Mouse (Mus musculus) left cerebral cortex, adult 8-10 months (tissue): ENCODE measurements around the gene Shmt2. TPM values are rescaled to one million over a fixed set of nuclear protein-coding genes. Genes with fewer than 3 reads are reported as not detected.

Experiments
- DNase-seq, 2 experiments: peaks; one replicate each; pipeline ENCODE4 v3.0.0; 2022; ENCODE audit warnings: low spot score in 2 of 2
- total RNA-seq, 4 experiments: library from RNA; stranded (reverse); gene quantifications; 2 replicates each; pipeline ENCODE4 v1.2.4; 2022

The Shmt2 gene
- total RNA-seq, 4 experiments from 2014 or later, result 24.4 to 33.6 (median 25.7) TPM

DNA sequence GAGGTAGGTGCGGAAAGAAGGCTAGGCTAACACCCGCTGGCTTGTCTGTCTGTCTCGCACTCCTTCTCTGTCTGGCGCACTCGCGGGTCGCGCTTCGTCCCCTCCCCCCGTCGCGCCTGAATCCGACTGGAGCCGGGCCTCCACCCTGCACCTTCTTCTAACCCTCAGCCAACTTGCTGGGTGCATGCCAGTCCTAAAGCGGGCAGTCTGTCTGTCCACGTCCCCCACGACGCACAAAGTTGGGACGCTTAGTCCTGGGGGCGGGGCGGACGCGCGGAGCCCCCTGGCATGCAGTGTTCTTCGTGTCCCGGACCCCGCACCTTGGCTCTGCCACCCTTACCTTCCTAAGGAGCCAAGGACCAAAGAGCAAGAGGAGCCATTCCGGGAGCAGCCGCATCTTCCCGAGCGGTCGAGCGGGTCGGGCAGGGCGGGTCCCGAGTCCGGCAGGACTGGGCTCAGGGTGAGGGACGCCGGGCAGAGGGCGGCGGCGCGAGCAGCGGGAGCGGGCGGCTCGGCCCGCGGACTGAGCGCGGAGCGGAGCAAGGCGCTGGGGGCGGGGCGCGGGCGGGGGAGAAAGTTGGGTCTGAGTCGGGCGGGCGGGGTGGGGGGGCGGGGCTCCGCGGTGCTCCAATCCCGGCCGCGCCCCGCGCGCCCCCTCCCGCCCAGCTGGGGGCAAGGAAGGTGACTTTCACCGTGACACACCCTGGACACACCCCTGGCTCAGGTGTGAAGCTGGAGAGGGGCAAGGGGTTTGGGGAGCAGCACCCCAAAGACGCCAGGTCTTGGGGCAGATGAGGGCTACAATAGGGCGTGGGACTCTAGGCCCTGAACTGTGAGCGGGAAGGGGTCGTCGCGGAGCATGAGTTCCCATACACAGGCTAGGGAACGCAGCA is 12.0 kb upstream of the Shmt2 start, which contains the start of gene Nxph4:
TSS of gene Nxph4 (minus strand) at position 524 of the 893 bp plus-strand sequence.
- DNase-seq, result no peak

DNA sequence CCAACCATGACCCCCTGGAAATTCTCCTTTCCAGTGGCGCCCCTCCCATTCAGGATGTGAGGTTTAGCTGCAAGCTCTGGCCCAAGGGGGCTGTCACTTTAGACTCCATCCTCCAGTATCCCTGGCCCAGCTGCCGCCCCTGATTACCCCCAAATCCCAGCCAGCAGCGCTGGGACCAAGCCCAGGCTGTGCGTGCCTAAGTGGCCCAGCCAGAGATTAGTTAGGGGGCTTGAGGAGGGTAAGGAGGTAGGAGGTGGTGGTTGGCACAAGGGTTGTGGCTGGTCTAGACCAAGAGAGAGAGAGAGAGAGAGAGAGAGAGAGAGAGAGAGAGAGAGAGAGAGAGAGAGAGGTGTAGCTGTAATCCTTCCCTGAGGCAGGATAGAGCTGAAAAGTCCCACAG is 9.3 kb upstream of the Shmt2 start:
- DNase-seq, result no peak

DNA sequence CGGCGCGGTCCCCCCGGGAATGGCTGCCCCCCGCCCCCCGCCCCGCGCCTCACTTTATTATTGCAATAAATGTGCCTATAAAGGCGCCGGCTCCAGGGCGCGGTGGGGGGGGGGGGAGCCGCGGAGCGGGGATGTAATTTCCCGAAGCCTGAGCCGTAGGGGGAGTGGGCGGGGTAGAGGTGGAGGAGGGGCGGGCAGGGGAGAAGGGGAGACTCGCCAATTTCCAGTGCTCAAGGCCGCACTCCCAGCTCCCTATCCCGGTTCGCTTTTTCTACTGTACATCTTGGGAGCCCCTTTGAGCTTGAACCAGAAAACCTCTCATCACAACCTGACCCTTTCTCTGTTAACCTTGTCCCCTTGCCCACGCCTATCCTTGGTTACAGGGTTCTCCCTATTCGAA is 8.7 kb upstream of the Shmt2 start:
- no peak for DNase-seq

DNA sequence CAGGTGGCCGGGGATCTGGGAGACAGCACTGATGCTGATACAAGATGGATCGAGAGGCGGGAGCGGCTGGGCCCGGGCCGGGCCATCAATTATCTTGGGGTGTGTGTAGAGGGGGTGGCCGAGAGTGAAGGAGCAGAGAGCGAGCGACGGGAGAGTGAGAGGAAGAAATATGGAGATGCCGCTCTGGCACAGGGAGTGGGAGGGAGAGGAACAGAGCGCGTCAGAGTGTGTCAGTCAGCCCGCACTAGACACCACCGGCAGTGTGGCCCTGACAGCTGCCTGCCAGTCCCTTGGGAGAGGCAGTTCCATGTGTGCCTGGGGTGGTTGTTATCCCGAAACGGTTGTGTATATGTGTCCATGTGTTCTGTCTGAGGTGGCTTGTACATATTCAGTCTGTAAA is 5.2 kb upstream of the Shmt2 start:
- no peak for DNase-seq

DNA sequence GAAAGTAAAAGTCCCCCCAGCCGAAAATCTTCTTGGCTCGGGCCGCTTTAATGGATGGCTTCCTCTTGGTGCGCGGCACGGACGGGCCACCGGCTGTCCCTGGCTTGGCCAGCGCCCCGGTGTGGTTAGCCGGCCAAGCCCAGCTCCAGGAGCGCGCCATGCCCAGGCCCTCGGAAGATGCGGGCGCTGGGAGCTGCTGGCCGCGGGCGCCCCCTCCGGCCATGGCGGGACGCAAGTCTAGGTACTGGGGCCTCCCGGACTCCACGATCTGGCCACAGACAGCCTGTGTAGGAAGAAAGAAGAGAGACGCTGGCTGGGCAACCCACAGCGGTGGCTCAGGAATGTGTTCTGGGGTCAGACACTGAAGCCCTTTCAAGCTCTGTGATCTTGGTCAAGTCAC is 4.4 kb upstream of the Shmt2 start:
- DNase-seq, result no peak

DNA sequence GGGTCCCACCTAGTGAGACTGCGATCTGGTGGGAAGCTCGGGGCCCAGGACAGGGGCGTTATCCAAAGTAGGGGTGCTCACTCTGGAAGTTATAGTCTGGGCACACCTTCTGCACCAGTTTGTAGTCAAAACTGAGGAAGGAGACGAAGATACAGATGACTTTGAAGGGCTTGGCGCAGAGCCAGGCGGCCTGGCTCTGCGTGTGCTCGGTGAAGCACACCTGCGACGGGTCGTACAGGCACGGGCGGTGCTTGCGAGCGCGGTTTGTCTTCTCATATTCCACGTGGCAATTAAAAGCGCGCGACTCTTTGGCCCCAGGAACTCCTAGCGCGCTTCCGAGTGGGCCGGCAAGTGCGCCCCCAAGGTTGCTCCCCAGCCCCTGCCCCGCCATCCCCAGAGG is 3.8 kb upstream of the Shmt2 start:
- DNase-seq, result no peak

DNA sequence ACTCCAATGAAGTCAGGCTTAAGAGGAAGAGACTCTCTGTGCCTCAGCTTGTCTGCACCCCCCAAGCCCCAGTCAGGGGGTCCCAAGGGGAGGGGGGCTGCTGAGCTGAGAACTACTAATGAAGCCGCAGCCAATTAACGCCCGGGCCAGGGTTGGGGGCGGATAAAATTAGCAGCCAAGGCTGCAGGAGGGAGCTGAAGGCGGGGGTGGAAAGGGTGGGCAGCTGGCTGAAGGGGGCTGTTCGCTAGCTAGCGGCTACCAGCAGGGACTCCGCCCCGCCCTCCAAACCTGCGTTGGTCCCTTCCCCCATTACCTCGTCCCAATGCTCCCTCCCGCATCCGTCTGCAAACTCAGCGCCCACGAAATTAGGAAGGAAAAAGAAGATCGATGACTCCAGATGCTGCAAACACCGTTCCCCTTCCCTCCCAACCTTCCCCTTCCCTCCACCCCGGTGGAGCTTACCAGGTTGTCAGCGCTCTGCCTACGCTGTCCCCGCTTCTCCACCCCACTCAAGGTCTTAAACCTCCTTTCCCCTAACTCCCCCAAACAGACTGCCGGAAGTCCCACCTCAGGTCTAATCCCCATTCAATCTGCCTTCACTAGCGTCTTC is 2.5 kb upstream of the Shmt2 start:
- no peak for DNase-seq

DNA sequence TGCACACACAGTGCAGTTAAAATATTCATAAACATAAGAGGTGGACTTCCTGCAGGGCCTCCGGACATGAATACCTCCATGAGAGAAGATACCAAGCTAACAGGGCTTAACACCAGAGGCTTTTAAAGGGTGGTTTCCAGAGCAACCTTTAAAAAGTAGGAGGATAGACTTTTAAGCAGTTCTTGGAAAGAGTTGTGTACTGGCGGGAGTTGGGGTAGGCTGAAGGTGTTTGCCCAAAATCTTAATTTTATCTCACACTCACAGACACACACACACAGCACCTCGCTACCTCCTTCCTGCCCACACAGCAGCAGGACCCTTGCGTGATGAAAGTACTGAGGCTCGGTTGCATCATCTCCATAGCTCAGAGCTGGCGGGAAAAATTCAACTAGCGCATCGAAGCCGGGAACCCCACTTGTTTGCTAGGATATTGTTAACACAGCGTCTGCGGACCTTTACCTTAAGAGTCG is 598 bp downstream of the Shmt2 start:
- no peak for DNase-seq

DNA sequence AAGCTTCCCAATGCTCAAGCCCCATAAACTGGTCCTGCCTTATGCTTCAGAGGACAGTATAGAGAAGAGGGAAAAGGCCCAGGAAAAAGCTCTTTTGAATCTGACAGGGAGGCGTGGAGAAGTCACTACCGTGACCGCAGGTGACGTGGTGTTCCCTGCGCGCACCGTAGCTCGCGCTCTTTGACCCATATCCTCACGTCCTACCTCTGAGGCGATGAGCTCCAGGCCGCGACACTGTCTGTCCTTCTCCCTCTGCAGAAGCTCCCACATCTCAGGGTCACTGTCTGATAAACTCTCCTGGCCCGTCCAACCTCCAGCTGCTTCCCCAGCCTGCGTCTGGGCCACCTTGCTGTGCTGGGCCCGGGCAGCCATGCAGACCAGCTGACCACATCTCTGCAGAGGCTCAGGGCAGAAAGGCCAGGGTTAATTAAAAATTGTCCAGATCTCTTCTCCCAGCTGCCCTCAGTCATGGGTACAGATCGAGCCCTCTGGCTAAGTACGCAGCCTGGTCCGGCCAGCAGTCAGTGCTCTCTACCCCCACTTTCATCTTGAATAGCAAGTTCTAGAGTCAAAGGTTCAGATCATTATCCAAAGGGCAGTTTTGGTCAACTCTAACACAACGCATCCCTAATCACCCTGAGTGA is 1.4 kb downstream of the Shmt2 start:
- DNase-seq, result no peak

DNA sequence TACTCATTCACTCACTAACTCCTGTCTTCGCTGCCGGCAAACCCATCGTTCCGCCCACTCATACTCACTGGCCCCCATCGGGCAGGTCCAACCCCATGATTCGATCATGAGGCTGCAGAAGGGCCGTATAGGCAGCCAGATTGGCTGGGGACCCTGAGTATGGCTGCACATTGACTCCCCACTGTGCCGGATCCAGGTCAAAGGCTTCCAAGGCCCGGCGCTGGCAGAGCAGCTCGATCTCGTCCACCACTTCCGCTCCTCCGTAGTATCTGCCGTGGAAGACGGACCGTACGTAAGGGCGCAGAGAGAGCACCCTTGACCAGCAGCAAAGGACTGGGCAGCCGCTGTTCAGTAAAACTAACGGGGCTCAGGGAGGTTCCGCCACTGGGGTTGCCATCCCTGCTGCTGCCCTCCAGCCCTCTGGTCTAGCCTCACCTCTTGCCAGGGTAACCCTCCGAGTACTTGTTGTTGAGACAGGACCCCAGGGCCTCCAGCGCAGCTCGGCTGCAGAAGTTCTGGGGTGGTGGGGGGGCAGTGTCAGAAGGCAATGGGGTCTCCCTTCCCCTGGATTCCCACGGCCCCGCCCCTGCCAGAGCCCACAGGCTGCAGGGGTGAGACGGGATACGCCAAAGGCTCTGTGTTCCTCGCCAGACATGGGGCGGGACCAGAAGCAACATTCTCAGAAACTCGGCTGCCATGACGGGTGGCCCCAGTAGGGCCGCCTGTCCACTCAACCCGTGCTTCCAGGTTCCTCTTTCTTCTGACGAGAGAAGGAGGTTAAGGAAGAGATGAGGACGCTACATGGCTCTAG is 2.1 kb downstream of the Shmt2 start:
- no peak for DNase-seq

DNA sequence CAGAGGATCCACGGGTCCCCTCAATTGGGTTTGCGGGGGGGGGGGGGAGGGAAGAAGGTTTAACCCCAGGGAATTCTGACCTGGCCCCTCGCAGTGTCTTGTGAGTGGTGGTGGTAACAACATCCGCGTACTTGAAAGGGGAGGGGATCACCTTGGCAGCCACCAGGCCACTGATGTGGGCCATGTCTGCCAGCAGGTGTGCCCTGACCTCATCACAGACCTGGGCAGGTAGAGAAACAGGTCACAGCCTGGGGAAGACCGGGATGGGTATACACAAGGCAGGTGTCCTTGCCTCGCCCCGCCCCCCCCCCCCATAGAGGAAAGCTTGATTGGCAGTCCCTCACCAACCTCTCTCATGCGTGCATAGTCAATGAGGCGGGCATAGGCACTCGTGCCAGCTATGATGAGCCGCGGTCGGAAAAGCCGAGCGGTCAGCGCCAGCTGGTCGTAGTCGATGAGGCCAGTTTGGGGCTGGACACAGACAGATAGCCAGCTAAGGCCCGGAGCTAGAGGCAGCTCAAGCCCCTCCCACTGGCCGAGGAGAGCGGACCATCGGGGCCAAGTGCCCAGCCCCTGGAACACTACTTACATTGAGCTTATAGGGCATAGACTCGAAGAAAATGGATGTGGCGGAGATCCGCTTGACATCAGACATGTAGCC is 3.1 kb downstream of the Shmt2 start:
- DNase-seq, result no peak

DNA sequence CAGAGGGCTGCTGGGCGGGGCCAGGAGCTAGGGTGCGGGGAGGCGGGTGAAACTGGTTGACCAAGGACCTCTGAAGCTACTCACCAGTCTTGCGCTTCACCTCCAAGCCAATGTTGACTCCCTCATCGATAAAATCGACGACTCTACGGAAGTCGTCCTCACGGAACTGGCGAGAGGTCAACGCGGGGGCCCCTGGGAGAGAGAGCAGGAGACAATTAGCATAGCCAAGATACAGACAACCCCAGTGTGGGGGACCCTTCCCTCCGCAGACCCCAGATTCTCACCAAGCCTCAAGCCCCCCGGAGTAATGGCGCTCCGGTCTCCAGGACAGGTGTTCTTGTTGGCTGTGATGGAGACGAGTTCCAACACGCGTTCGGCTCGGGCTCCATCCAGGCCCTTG is 4.3 kb downstream of the Shmt2 start:
- DNase-seq, result no peak

DNA sequence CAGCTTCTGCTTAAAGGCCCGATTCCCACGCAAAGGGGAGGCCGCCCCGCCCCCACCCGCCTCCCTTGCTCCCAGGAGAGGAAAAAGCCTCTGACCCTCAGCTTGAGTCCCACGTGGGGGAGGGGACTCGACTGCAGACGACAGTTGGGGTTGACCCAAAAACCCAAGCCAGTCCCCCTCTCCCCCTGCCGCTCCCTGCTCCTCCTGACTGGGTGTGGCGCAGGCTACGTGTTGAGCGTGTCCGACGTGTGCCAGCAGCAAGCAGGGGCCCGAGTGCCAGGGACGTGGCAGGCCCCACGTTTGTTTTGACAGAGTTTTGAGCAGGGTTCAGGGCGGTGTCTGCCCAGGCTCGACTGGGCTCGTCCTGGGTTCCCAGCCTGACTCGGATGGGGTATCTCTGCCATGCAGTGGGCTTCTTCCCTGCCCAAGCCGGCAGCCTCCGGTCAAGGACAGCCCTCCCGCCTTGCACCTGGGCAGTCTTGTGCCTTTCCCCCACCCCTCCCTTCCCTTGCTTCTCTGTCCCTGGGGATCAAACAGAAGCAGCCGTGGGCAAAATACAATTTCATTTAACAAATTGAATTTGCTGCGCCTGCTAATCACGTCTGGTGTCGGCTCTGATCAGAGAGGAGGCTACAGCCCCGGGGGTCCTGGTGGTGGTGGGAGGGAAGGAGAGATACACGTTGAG is 5.5 kb downstream of the Shmt2 start:
- DNase-seq, result no peak

DNA sequence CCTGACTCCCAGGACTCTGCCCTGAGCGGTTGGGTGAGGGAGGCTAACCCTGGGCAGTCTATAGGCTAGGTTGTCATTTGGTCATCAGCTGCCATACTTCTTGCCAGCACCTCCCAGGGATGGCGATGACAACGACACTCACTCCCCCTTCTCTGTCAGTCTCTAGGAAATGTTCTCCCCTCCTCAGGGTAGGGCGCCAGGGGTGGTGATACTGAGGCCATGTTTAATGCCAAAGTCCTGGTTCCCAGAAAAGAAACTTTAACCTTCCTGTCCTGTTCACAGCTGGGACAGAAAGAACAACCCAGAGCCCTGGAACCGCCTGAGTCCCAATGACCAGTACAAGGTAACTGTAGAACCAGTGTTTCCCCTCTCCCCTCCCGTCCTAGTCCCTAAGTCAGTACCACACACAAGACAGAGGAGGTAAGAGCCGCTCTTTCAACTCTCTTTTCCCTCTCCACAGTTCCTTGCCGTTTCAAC is 6.2 kb downstream of the Shmt2 start:
- no peak for DNase-seq

DNA sequence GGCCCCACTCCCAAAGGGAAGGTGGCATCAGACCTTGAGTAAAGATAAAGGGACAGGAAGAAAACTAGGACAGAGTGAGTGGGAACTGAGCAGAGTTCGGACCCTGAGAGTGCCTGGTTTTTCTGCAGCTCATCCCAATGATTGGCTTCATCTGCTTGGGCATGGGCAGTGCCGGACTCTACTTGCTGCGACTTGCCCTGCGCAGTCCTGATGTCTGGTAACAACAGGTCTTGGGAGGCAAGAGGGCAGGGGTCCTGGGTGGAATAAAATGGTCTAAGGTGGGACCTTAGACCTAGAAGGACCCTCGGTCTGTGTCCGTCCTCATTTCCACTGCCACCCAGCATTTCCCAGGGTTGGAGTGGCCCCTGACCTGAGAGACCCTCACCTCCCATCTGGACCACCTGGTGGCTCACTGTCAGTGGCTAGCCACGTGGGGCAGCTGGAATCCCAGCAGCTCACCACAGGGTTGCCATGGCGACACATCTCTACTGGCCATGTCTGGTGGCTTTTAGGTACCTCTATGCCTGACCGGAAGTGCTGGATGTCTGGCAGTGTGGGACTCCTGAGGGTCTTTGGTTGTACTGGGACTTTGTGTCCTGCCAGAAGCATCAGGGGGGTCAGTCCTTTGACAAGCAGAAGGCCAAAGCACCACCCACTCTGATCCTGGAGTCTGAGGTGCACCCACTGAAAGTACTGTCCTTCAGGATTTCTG is 6.8 kb downstream of the Shmt2 start:
- no peak for DNase-seq

DNA sequence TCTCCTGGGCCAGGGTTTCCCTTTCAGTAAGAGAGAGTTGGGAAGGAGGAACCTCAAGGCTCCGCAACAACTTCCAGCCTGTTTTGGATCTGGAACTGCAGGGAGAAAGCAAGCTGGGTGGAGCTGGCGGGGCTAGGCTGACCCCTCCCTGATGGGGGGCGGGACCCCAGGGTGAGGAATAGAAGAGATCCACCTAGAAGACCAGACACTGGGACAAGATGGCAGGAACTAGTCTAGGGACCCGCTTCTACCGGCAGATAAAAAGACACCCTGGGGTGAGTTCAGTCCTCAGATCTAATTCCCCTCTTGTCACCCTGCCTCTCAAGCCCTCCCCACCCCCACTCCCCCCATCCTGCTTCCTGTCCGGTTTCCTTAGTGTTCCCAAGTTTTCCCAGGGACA is 7.5 kb downstream of the Shmt2 start, which contains the start of gene Ndufa4l2:
TSS of gene Ndufa4l2 (plus strand) at position 204 of the 400 bp plus-strand sequence.
- no peak for DNase-seq

DNA sequence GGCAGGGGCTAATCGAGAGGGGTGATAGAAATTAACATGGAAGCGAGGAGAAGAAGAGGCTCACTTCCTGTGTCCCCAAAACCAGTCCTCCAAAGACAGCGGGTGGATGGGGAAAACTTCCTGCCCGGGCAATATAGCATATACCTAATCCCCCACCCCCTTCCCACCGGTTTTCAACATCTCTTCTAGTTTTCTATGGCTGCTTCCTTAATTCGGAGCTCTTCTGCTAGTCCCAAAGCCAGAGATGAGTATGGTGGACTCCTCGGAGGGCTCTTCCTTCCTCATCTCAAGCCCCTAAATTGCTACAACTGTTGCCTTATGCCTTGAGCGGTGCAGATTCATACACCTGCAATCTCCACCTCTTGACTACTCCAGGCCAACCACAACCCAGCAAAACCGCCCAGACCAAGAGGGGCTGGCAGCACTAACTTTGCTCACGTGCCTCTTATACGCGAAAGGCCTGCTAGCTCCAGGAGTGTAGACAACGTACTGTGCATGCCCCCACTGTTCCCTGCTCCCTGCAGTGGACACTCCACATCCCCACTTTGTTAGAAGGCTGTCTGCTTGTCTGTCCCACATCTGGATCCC is 8.0 kb downstream of the Shmt2 start:
- no peak for DNase-seq

DNA sequence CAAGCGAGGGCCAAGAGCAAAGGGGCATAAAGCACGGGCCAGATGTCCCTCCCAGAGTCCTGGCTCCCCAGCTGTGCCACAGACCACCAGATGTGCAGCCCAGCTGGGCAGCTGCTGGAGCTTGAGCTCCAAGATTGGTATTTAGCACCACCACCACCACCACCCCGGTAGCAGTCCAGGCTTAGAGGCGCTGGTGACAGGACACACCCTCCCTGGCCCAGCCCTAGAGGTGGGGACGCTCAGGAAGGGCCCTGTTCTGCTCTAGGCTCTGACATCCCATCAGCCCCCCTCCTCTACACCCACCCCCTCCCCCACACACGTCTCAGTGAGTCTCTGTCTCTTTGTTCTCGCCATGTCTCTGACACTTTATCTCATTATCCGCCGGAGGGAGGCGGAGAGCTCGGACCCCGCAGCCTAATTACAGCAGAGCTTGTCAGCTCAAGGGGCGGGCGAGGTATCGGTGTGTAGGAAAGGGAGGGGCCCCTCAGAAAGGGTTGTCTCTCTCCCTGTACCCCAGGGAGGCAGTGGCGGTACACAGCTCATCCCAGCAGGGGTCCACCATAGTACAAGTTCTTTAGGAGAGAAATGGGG is 8.6 kb downstream of the Shmt2 start:
- no peak for DNase-seq

DNA sequence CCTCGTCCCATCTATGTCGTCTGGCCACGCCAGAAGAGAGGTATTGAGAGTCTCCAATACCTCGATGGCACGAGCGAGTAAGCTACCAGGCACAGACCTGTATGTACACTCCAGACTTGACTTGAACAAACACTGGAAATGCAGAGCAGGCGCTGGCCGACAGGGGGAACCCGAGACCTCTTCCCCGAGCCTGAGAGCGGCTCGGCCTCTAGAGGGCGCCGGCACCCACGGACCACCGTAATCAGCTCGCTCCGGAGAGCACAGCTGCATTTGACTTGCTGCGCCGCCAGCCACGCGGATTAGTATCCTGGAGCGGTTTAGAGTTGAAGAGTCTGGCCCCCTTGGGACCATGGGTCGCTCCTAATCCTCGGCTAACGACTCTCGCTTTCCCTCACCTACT is 9.4 kb downstream of the Shmt2 start:
- DNase-seq, result peak; percentile 87 to 98
